Mouse (Mus musculus) lung, embryonic 14.5 days (tissue): Measurements from ENCODE around the gene Krt20. TPM values are rescaled to one million over a fixed set of nuclear protein-coding genes. Genes with fewer than 3 reads are reported as not detected.
A peak's percentile ranks its signal among the peaks of the same experiment; 100 is the strongest.

Experiments used
- ATAC-seq: fragments of 200-750 bp; cut with Nextera tagmentation; 2 replicates; pipeline ENCODE4 v1.8.0; 2017; ENCODE audit warnings: mild to moderate bottlenecking, moderate TSS enrichment, moderate library complexity; ENCODE audit not compliant: insufficient read depth
- DNase-seq: peaks from one replicate; pipeline ENCODE4 v3.0.0-alpha.2; 2015
- H3K27ac ChIP-seq: fragments of 300-500 bp; sonication (generic); 2 replicates; pipeline ENCODE4 v1.5.1; 2014; ENCODE audit warnings: low read depth, mild to moderate bottlenecking, moderate library complexity
- H3K27me3 ChIP-seq: fragments of 300-500 bp; sonication (generic); 2 replicates; pipeline ENCODE4 v1.6.1; 2014; ENCODE audit warnings: low read length, control low read depth; ENCODE audit not compliant: insufficient read depth
- H3K36me3 ChIP-seq: fragments of 300-500 bp; sonication (generic); 2 replicates; pipeline ENCODE4 v1.6.1; 2014; ENCODE audit warnings: control low read depth; ENCODE audit not compliant: insufficient read depth
- H3K4me1 ChIP-seq: fragments of 300-500 bp; sonication (generic); 2 replicates; pipeline ENCODE4 v1.6.1; 2014; ENCODE audit warnings: antibody characterized with exemption, control low read depth; ENCODE audit not compliant: insufficient read depth
- H3K4me2 ChIP-seq: fragments of 300-500 bp; sonication (generic); 2 replicates; pipeline ENCODE4 v1.6.1; 2014; ENCODE audit warnings: mild to moderate bottlenecking
- H3K4me3 ChIP-seq: fragments of 300-500 bp; sonication (generic); 2 replicates; pipeline ENCODE4 v1.5.1; 2014; ENCODE audit warnings: low read depth, low read length
- H3K9ac ChIP-seq: fragments of 300-500 bp; sonication (generic); 2 replicates; pipeline ENCODE4 v1.6.1; 2014
- H3K9me3 ChIP-seq: fragments of 300-500 bp; sonication (generic); 2 replicates; pipeline ENCODE4 v1.6.1; 2016; ENCODE audit warnings: low read depth, low read length, control low read depth
- CTCF ChIP-seq: IDR thresholded peaks from 2 replicates; pipeline ENCODE4 v1.5.1; 2016; ENCODE audit warnings: antibody characterized with exemption, low read depth
- WGBS: fragments of 180-500 bp; shearing (Covaris S2); extraction: QIAGEN DNeasy Blood & Tissue Kit; methylation state at CpG from one replicate; pipeline ENCODE4 v1.1.7; 2014; 5-methylcytosine and 5-hydroxymethylcytosine counted together
- polyA plus RNA-seq: library from polyadenylated mRNA; unstranded; fragments of >200 nt; fragmentation: Nextera tagmentation; extraction: Ambion mirVana; gene quantifications from 2 replicates; pipeline ENCODE4 v1.2.1, GENCODE M21; 2014

The Krt20 gene
- polyA plus RNA-seq, 1 experiment from 2014 or later, result 0.42 TPM

GRCm38 (mm10) chr11:99466316-99466715 is 28.4 kb upstream of the Krt20 start:
- H3K27me3 ChIP-seq, result no peaks in the 10 kb centered on the region
- H3K9me3 ChIP-seq, result no peaks in the 10 kb centered on the region
- no peak overlapping the region for H3K9ac ChIP-seq
- no peak overlapping the region for H3K4me2 ChIP-seq
- no peak for ATAC-seq
- no peak overlapping the region for H3K4me3 ChIP-seq
- H3K4me1 ChIP-seq, result peaks cover 10% of the 10 kb centered on the region; the same call in 1 of the 2 replicates
- no peaks in the 10 kb centered on the region for H3K36me3 ChIP-seq
- TF ChIP-seq CTCF, result no peak
- WGBS, result 3% methylated on average over 7 of the region's 7 CpGs
- peak; percentile 56 for DNase-seq
- peak overlapping the region; percentile 70 for H3K27ac ChIP-seq

- peak; percentile 83 for TF ChIP-seq CTCF
- no peak overlapping the region for H3K4me3 ChIP-seq
- 3% methylated on average over 5 of the region's 5 CpGs for WGBS
- DNase-seq, result peak; percentile 92
- no peak overlapping the region for H3K4me2 ChIP-seq
- no peaks in the 10 kb centered on the region for H3K9me3 ChIP-seq
- ATAC-seq, result 0 out of 2 replicates have a peak, but pooled peaks have one; percentile 10
- no peak overlapping the region for H3K27ac ChIP-seq
- H3K4me1 ChIP-seq, result peaks cover 10% of the 10 kb centered on the region; the same call in 1 of the 2 replicates
- no peaks in the 10 kb centered on the region for H3K27me3 ChIP-seq
- H3K9ac ChIP-seq, result no peak overlapping the region
- no peaks in the 10 kb centered on the region for H3K36me3 ChIP-seq
These were observed 26.9 kb upstream of the Krt20 start for GRCm38 (mm10) chr11:99464836-99465235.

GRCm38 (mm10) chr11:99463155-99463554 is 25.2 kb upstream of the Krt20 start:
- no peaks in the 10 kb centered on the region for H3K9me3 ChIP-seq
- no peak overlapping the region for H3K4me2 ChIP-seq
- no peak overlapping the region for H3K27ac ChIP-seq
- no peak overlapping the region for H3K4me3 ChIP-seq
- 12% methylated on average over 8 of the region's 8 CpGs for whole genome bisulfite sequencing
- H3K4me1 ChIP-seq, result peaks cover 10% of the 10 kb centered on the region; the same call in 1 of the 2 replicates
- H3K27me3 ChIP-seq, result no peaks in the 10 kb centered on the region
- TF ChIP-seq CTCF, result peak; percentile 93
- no peak for ATAC-seq
- H3K36me3 ChIP-seq, result no peaks in the 10 kb centered on the region
- DNase-seq, result peak; percentile 90
- no peak overlapping the region for H3K9ac ChIP-seq

GRCm38 (mm10) chr11:99461736-99462135 is 23.8 kb upstream of the Krt20 start:
- H3K27me3 ChIP-seq, result no peaks in the 10 kb centered on the region
- TF ChIP-seq CTCF, result no peak
- H3K27ac ChIP-seq, result no peak overlapping the region
- ATAC-seq (no peak), DNase-seq (no peak)
- no peaks in the 10 kb centered on the region for H3K9me3 ChIP-seq
- H3K36me3 ChIP-seq, result no peaks in the 10 kb centered on the region
- peaks cover 8% of the 10 kb centered on the region; the same call in 1 of the 2 replicates for H3K4me1 ChIP-seq
- no peak overlapping the region for H3K4me2 ChIP-seq
- H3K9ac ChIP-seq, result no peak overlapping the region
- WGBS, result 60% methylated on average over 7 of the region's 7 CpGs
- H3K4me3 ChIP-seq, result no peak overlapping the region

GRCm38 (mm10) chr11:99458887-99459286 is 20.9 kb upstream of the Krt20 start:
- ATAC-seq (no peak), DNase-seq (no peak)
- Histone ChIP-seq H3K27ac (no peak overlapping the region), H3K36me3 (no peaks in the 10 kb centered on the region), H3K4me1 (no peaks in the 10 kb centered on the region), H3K9ac (no peak overlapping the region), H3K27me3 (no peaks in the 10 kb centered on the region), H3K9me3 (no peaks in the 10 kb centered on the region), H3K4me2 (no peak overlapping the region), H3K4me3 (no peak overlapping the region)
- 34% methylated on average over 7 of the region's 7 CpGs for WGBS
- TF ChIP-seq CTCF, result no peak

- H3K4me2 ChIP-seq, result no peak overlapping the region
- no peak overlapping the region for H3K9ac ChIP-seq
- H3K27ac ChIP-seq, result no peak overlapping the region
- no peak overlapping the region for H3K4me3 ChIP-seq
- TF ChIP-seq CTCF, result no peak
- WGBS, result 80% methylated on average over 10 of the region's 10 CpGs
- no peak for DNase-seq
- no peaks in the 10 kb centered on the region for H3K4me1 ChIP-seq
- ATAC-seq, result no peak
- no peaks in the 10 kb centered on the region for H3K9me3 ChIP-seq
- H3K36me3 ChIP-seq, result no peaks in the 10 kb centered on the region
- no peaks in the 10 kb centered on the region for H3K27me3 ChIP-seq
These were observed 16.8 kb upstream of the Krt20 start for GRCm38 (mm10) chr11:99454759-99455158.

- Histone ChIP-seq H3K9me3 (no peaks in the 10 kb centered on the region), H3K4me2 (no peak overlapping the region), H3K4me3 (no peak overlapping the region), H3K36me3 (no peaks in the 10 kb centered on the region), H3K27ac (no peak overlapping the region), H3K9ac (no peak overlapping the region), H3K27me3 (no peaks in the 10 kb centered on the region), H3K4me1 (no peaks in the 10 kb centered on the region)
- 71% methylated on average over 4 of the region's 4 CpGs for WGBS
- no peak for TF ChIP-seq CTCF
- ATAC-seq (no peak), DNase-seq (no peak)
These were observed 16.1 kb upstream of the Krt20 start for GRCm38 (mm10) chr11:99454044-99454443.

- Histone ChIP-seq H3K27me3 (no peaks in the 10 kb centered on the region), H3K36me3 (no peaks in the 10 kb centered on the region), H3K9ac (no peak overlapping the region), H3K4me3 (no peak overlapping the region), H3K27ac (no peak overlapping the region), H3K4me2 (no peak overlapping the region), H3K9me3 (no peaks in the 10 kb centered on the region), H3K4me1 (no peaks in the 10 kb centered on the region)
- ATAC-seq, result no peak
- WGBS, result 24% methylated on average over 2 of the region's 2 CpGs
- no peak for DNase-seq
- no peak for TF ChIP-seq CTCF
These were observed 10.8 kb upstream of the Krt20 start for GRCm38 (mm10) chr11:99448769-99449168.
